Mouse (Mus musculus) limb, embryonic 14.5 days (tissue): ENCODE data around the gene Tgfb1i1. TPM values are rescaled to one million over a fixed set of nuclear protein-coding genes. Genes with fewer than 3 reads are reported as not detected.

Source experiments
- ATAC-seq: fragments of 200-750 bp; cut with Nextera tagmentation; 2 replicates; pipeline ENCODE4 v1.8.0; 2017; ENCODE audit warnings: low read depth, moderate number of reproducible peaks, moderate TSS enrichment; ENCODE audit not compliant: low FRiP score
- DNase-seq: peaks from one replicate; pipeline ENCODE4 v3.0.0-alpha.2; 2015; ENCODE audit warnings: low spot score
- H3K27ac ChIP-seq: fragments of 300-500 bp; sonication (generic); replicated peaks from 2 replicates; pipeline ENCODE4 v1.5.1; 2014; ENCODE audit warnings: low read depth, mild to moderate bottlenecking, low read length, moderate library complexity, mixed read lengths
- H3K27me3 ChIP-seq: fragments of 300-500 bp; sonication (generic); 2 replicates; pipeline ENCODE4 v1.6.1; 2014; ENCODE audit warnings: low read length, mixed read lengths; ENCODE audit not compliant: control insufficient read depth, insufficient read depth
- H3K36me3 ChIP-seq: fragments of 300-500 bp; sonication (generic); 2 replicates; pipeline ENCODE4 v1.6.1; 2014; ENCODE audit warnings: mild to moderate bottlenecking, low read length, moderate library complexity, mixed read lengths; ENCODE audit not compliant: control insufficient read depth, insufficient read depth
- H3K4me1 ChIP-seq: fragments of 300-500 bp; sonication (generic); 2 replicates; pipeline ENCODE4 v1.6.1; 2014; ENCODE audit warnings: antibody characterized with exemption, low read length, mixed read lengths; ENCODE audit not compliant: control insufficient read depth, insufficient read depth
- H3K4me2 ChIP-seq: fragments of 300-500 bp; sonication (generic); replicated peaks from 2 replicates; pipeline ENCODE4 v1.6.1; 2014; ENCODE audit warnings: low read depth, mild to moderate bottlenecking, low read length, moderate library complexity; ENCODE audit not compliant: severe bottlenecking
- H3K4me3 ChIP-seq: fragments of 300-500 bp; sonication (generic); replicated peaks from 2 replicates; pipeline ENCODE4 v1.5.1; 2014; ENCODE audit warnings: low read length
- H3K9ac ChIP-seq: fragments of 300-500 bp; sonication (generic); 2 replicates; pipeline ENCODE4 v1.6.1; 2014; ENCODE audit warnings: mild to moderate bottlenecking, low read depth, low read length, moderate library complexity; ENCODE audit not compliant: severe bottlenecking
- H3K9me3 ChIP-seq: fragments of 300-500 bp; sonication (generic); 2 replicates; pipeline ENCODE4 v1.6.1; 2016; ENCODE audit warnings: low read length; ENCODE audit not compliant: control insufficient read depth
- POLR2A ChIP-seq: fragments of 200-500 bp; IDR thresholded peaks from 2 replicates; pipeline ENCODE4 v1.8.0; 2012; ENCODE audit warnings: inconsistent platforms, mild to moderate bottlenecking, moderate library complexity, borderline replicate concordance; ENCODE audit not compliant: insufficient read depth, insufficient read length; ENCODE audit errors: extremely low read depth
- WGBS: fragments of 180-500 bp; shearing (Covaris S2); extraction: QIAGEN DNeasy Blood & Tissue Kit; methylation state at CpG from one replicate; pipeline ENCODE4 v1.1.7; 2014; 5-methylcytosine and 5-hydroxymethylcytosine counted together
- polyA plus RNA-seq, 2 experiments: library from polyadenylated mRNA; depleted of rRNA in 1 of 2; stranded (reverse) in 1 of 2; unstranded in 1 of 2; fragments of >200 nt; fragmentation: Nextera tagmentation in 1 of 2; extraction: Ambion mirVana in 1 of 2; gene quantifications; 2 replicates each; pipeline versions ENCODE4 v1.2.1 to v1.2.3; 2012 to 2014

The Tgfb1i1 gene
- polyA plus RNA-seq, 2 experiments: 46.0 to 51.2 TPM

DNA sequence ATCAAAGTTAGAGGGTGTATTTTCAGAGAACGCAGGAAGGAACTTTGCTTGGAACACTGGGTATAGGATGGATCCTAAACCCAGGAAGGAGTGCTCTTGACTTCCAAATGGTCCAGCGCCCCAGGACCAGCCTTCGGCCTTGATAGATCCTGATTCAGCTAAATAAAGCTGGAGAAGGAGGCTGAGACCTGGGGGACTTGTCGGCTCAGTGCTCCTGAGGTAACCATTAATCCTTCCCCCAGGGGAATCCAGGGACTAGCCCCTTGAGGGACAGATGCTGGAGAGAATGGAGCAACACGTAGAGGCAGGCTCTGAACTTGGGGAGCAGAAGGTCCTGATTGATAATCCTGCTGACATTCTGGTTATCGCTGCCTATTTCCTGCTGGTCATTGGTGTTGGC is 18.8 kb downstream of the Tgfb1i1 start, which contains the start of gene Slc5a2:
TSS of gene Slc5a2 (plus strand) at position 247 of the 400 bp plus-strand sequence.
- Histone ChIP-seq H3K9ac (no peak within 1 kb of the TSS), H3K4me3 (no peak within 1 kb of the TSS), H3K27me3 (no peaks in the 10 kb centered on the region), H3K36me3 (peaks cover 3% of the 10 kb centered on the region; the same call in 1 of the 2 replicates), H3K4me2 (no peak within 1 kb of the TSS), H3K27ac (no peak within 1 kb of the TSS), H3K9me3 (no peaks in the 10 kb centered on the region), H3K4me1 (no peaks in the 10 kb centered on the region)
- TF ChIP-seq POLR2A: no peak
- 83% methylated on average over 6 of the region's 6 CpGs for WGBS
- no peak for DNase-seq
- no peak for ATAC-seq

GRCm38 (mm10) chr7:128266056-128266455 is 19.4 kb downstream of the Tgfb1i1 start:
- no peak overlapping the region for H3K4me2 ChIP-seq
- H3K27me3 ChIP-seq: no peaks in the 10 kb centered on the region
- H3K4me3 ChIP-seq: no peak overlapping the region
- no peak overlapping the region for H3K9ac ChIP-seq
- H3K4me1 ChIP-seq: no peaks in the 10 kb centered on the region
- peaks cover 8% of the 10 kb centered on the region for H3K36me3 ChIP-seq
- WGBS: 82% methylated on average over 5 of the region's 5 CpGs
- no peak overlapping the region for H3K27ac ChIP-seq
- no peak for TF ChIP-seq POLR2A
- no peak for ATAC-seq
- H3K9me3 ChIP-seq: no peaks in the 10 kb centered on the region
- no peak for DNase-seq

DNA sequence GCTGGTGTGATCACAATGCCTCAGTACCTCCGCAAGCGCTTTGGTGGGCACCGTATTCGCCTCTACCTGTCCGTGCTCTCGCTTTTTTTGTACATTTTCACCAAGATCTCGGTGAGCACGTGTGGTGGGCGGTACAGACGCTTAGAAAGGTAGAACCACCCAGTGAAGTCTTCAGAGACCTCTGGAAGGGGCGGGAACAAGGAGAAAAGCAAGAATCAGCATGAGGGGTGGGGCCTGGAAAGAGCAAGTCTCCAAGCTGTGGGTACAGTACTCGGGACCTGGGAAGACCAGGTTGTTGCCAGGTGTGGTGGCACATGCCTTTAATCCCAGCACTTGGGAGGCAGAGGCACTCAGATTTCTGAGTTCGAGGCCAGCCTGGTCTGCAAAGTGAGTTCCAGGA is 20.8 kb downstream of the Tgfb1i1 start:
- no peak overlapping the region for H3K4me3 ChIP-seq

DNA sequence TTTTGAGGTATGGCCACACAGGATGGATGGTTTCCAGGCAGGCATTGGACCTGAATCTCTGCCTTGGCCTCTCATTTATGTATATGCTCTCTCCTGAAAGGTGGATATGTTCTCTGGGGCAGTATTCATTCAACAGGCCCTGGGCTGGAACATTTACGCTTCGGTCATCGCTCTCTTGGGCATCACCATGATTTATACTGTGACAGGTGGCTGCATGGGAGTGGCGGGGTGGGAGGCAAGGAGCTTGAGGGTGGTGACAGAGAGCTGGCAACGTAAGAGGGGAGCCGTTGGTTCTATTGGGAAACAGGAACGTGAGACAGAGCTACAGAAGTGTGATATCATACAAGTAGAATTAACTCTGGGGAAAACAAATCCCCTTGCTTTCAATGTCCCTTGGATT is 21.2 kb downstream of the Tgfb1i1 start:
- Histone ChIP-seq H3K36me3 (peaks cover 23% of the 10 kb centered on the region), H3K9ac (no peak overlapping the region), H3K27me3 (no peaks in the 10 kb centered on the region), H3K4me3 (no peak overlapping the region), H3K4me1 (no peaks in the 10 kb centered on the region), H3K4me2 (no peak overlapping the region), H3K9me3 (no peaks in the 10 kb centered on the region), H3K27ac (no peak overlapping the region)
- DNase-seq (no peak), ATAC-seq (no peak)
- TF ChIP-seq POLR2A: no peak
- WGBS: 71% methylated on average over 7 of the region's 7 CpGs

More for the DNA sequence above, 20.8 kb downstream of the Tgfb1i1 start:
- Histone ChIP-seq H3K4me2 (no peak overlapping the region), H3K9ac (no peak overlapping the region), H3K4me1 (no peaks in the 10 kb centered on the region), H3K9me3 (no peaks in the 10 kb centered on the region), H3K27ac (no peak overlapping the region), H3K36me3 (peaks cover 21% of the 10 kb centered on the region), H3K27me3 (no peaks in the 10 kb centered on the region)
- ATAC-seq (no peak), DNase-seq (no peak)
- TF ChIP-seq POLR2A: no peak
- WGBS: 58% methylated on average over 13 of the region's 13 CpGs

- Histone ChIP-seq H3K36me3 (peaks cover 48% of the 10 kb centered on the region), H3K9ac (no peak overlapping the region), H3K4me3 (no peak overlapping the region), H3K27ac (no peak overlapping the region), H3K9me3 (no peaks in the 10 kb centered on the region), H3K4me2 (no peak overlapping the region), H3K27me3 (no peaks in the 10 kb centered on the region), H3K4me1 (no peaks in the 10 kb centered on the region)
- no peak for TF ChIP-seq POLR2A
- DNase-seq: no peak
- ATAC-seq: no peak
- WGBS: 48% methylated on average over 13 of the region's 13 CpGs
Observed at GRCm38 (mm10) chr7:128270431-128270850, 23.8 kb downstream of the Tgfb1i1 start.

GRCm38 (mm10) chr7:128271496-128271895 is 24.9 kb downstream of the Tgfb1i1 start:
- 95% methylated on average over 9 of the region's 9 CpGs for WGBS
- Histone ChIP-seq H3K27ac (no peak overlapping the region), H3K9ac (no peak overlapping the region), H3K4me2 (no peak overlapping the region), H3K4me3 (no peak overlapping the region), H3K27me3 (no peaks in the 10 kb centered on the region), H3K4me1 (no peaks in the 10 kb centered on the region), H3K9me3 (no peaks in the 10 kb centered on the region), H3K36me3 (peaks cover 59% of the 10 kb centered on the region)
- DNase-seq (no peak), ATAC-seq (no peak)
- TF ChIP-seq POLR2A: no peak
